Mouse (Mus musculus) C2C12 (cell line): ENCODE measurements around the gene Unc13d. TPM values are rescaled to one million over a fixed set of nuclear protein-coding genes. Genes with fewer than 3 reads are reported as not detected.

Experiments used
- H3K27me3 ChIP-seq: one replicate; pipeline ENCODE4 v1.6.1; 2011; ENCODE audit not compliant: control insufficient read depth, insufficient read depth, insufficient read length
- H3K36me3 ChIP-seq: one replicate; pipeline ENCODE4 v1.6.1; 2011; ENCODE audit not compliant: control insufficient read depth, insufficient read depth
- H3K4me3 ChIP-seq: one replicate; pipeline ENCODE4 v1.5.1; 2011; ENCODE audit warnings: mild to moderate bottlenecking, control low read depth; ENCODE audit not compliant: poor library complexity, insufficient read depth, severe bottlenecking
- H3K79me2 ChIP-seq: one replicate; pipeline ENCODE4 v1.6.1; 2011; ENCODE audit not compliant: control insufficient read depth, insufficient read depth
- H3K79me3 ChIP-seq: one replicate; pipeline ENCODE4 v1.6.1; 2011; ENCODE audit warnings: low read depth, control low read depth
- H3ac ChIP-seq: one replicate; pipeline ENCODE3; 2011; ENCODE audit warnings: low read depth; ENCODE audit not compliant: control insufficient read depth, insufficient read length
- CEBPB ChIP-seq: IDR thresholded peaks from one replicate; pipeline ENCODE4 v1.6.1; 2011; ENCODE audit warnings: low read depth, mild to moderate bottlenecking, control low read depth, moderate library complexity
- CTCF ChIP-seq: IDR thresholded peaks from one replicate; pipeline ENCODE4 v1.5.1; 2011; ENCODE audit not compliant: control insufficient read depth, insufficient read depth, insufficient read length
- FOSL1 ChIP-seq: IDR thresholded peaks from one replicate; pipeline ENCODE4 v1.8.0; 2011; ENCODE audit warnings: mild to moderate bottlenecking, low read length; ENCODE audit not compliant: poor library complexity, insufficient read depth, severe bottlenecking
- MAX ChIP-seq: IDR thresholded peaks from one replicate; pipeline ENCODE4 v1.6.1; 2011; ENCODE audit warnings: mild to moderate bottlenecking, control low read depth
- MYOD1 ChIP-seq: IDR thresholded peaks from one replicate; pipeline ENCODE4 v1.6.1; 2011; ENCODE audit warnings: low read depth; ENCODE audit not compliant: control insufficient read depth, insufficient read length
- MYOG ChIP-seq: IDR thresholded peaks from one replicate; pipeline ENCODE4 v1.6.1; 2011; ENCODE audit not compliant: control insufficient read depth, insufficient read length; ENCODE audit errors: extremely low read depth
- USF1 ChIP-seq: IDR thresholded peaks from one replicate; pipeline ENCODE4 v1.6.1; 2011; ENCODE audit warnings: low read depth, mild to moderate bottlenecking, control low read depth, moderate library complexity
- polyA plus RNA-seq: library from polyadenylated mRNA; unstranded; fragments of >200 nt; fragmentation: generic; extraction: Trizol; gene quantifications from one replicate; pipeline ENCODE4 v1.2.1, GENCODE M21; 2012; ENCODE audit warnings: missing spikeins

Unc13d gene
- polyA plus RNA-seq, 1 experiment = 0.43 TPM

GRCm38 (mm10) chr11:116086258-116087193, 8.8 kb upstream of the Unc13d start, which contains the start of gene Wbp2:
Wbp2 (minus strand) TSS chr11:116086995.
- Histone ChIP-seq H3K79me3 (peaks cover 3% of the 10 kb centered on the region), H3K36me3 (peaks cover 25% of the 10 kb centered on the region), H3K79me2 (peaks cover 22% of the 10 kb centered on the region), H3ac (peak within 1 kb of the TSS; percentile 61), H3K27me3 (no peaks in the 10 kb centered on the region), H3K4me3 (peak within 1 kb of the TSS; percentile 50)
- peak; percentile 80 for TF ChIP-seq MAX
- TF ChIP-seq CTCF = no peak
- peak; percentile 100 for TF ChIP-seq USF1
- no peak for TF ChIP-seq MYOD1
- no peak for TF ChIP-seq FOSL1
- TF ChIP-seq CEBPB = no peak
- no peak for TF ChIP-seq MYOG

- Histone ChIP-seq H3K4me3 (no peak overlapping the region), H3K79me3 (peaks cover 3% of the 10 kb centered on the region)
These were observed 6.4 kb upstream of the Unc13d start for GRCm38 (mm10) chr11:116084166-116084565.

GRCm38 (mm10) chr11:116083096-116083672, 5.4 kb upstream of the Unc13d start:
- peaks cover 3% of the 10 kb centered on the region for H3K79me3 ChIP-seq
- H3ac ChIP-seq = no peak overlapping the region
- peaks cover 22% of the 10 kb centered on the region for H3K79me2 ChIP-seq
- H3K4me3 ChIP-seq = no peak overlapping the region
- H3K36me3 ChIP-seq = peaks cover 52% of the 10 kb centered on the region
- no peaks in the 10 kb centered on the region for H3K27me3 ChIP-seq
- TF ChIP-seq CTCF (no peak), MYOD1 (no peak), FOSL1 (no peak), CEBPB (no peak), MYOG (no peak), MAX (no peak), USF1 (no peak)

More at GRCm38 (mm10) chr11:116084166-116084565, 6.4 kb upstream of the Unc13d start:
- Histone ChIP-seq H3K79me2 (peaks cover 22% of the 10 kb centered on the region), H3ac (no peak overlapping the region), H3K27me3 (no peaks in the 10 kb centered on the region), H3K36me3 (peaks cover 47% of the 10 kb centered on the region)
- TF ChIP-seq CEBPB (no peak), MAX (no peak)

- Histone ChIP-seq H3ac (no peak overlapping the region), H3K79me2 (peaks cover 18% of the 10 kb centered on the region), H3K36me3 (peaks cover 52% of the 10 kb centered on the region), H3K79me3 (peaks cover 1% of the 10 kb centered on the region), H3K27me3 (no peaks in the 10 kb centered on the region), H3K4me3 (no peak overlapping the region)
- TF ChIP-seq CEBPB (no peak), MAX (no peak), CTCF (no peak), USF1 (no peak), MYOD1 (no peak), FOSL1 (no peak), MYOG (no peak)
These were observed 3.3 kb upstream of the Unc13d start for GRCm38 (mm10) chr11:116081081-116081480.

- H3K27me3 ChIP-seq = no peaks in the 10 kb centered on the region
- TF ChIP-seq MAX = no peak
- H3K79me2 ChIP-seq = peaks cover 2% of the 10 kb centered on the region
- H3K79me3 ChIP-seq = no peaks in the 10 kb centered on the region
- H3K4me3 ChIP-seq = no peak overlapping the region
- peaks cover 50% of the 10 kb centered on the region for H3K36me3 ChIP-seq
- H3ac ChIP-seq = no peak overlapping the region
These were observed 1.8 kb upstream of the Unc13d start for GRCm38 (mm10) chr11:116079511-116079910.
